Mouse (Mus musculus): ENCODE results near the gene Gm10330. TPM values are rescaled to one million over a fixed set of nuclear protein-coding genes. Genes with fewer than 3 reads are reported as not detected.
"Not testable (repeated sequence)": the region's sequence is repeated elsewhere in the genome, so short reads cannot be mapped to it uniquely, and the experiment has no call there.

Gene Gm10330
- total RNA-seq (2022), result not detected

- not testable (repeated sequence) for DNase-seq (ENCODE audit: low spot score in 2 of 2)
Measured at GRCm38 (mm10) chr12:23780165-23780564, at the start of gene Gm10330. Gene Gm10330 (minus strand): TSS chr12:23780265.

GRCm38 (mm10) chr12:23800776-23801175, 20.7 kb upstream of the Gm10330 start:
- not testable (repeated sequence) for DNase-seq (ENCODE audit: low spot score in 2 of 2)

- DNase-seq (ENCODE audit: low spot score in 2 of 2), result not testable (repeated sequence)
Measured at GRCm38 (mm10) chr12:23800366-23800765, 20.3 kb upstream of the Gm10330 start.

Data from layer of hippocampus, adult 8-10 months (tissue).